24 mouse cellular contexts compared by ENCODE assay signal in the genomic region with DNA sequence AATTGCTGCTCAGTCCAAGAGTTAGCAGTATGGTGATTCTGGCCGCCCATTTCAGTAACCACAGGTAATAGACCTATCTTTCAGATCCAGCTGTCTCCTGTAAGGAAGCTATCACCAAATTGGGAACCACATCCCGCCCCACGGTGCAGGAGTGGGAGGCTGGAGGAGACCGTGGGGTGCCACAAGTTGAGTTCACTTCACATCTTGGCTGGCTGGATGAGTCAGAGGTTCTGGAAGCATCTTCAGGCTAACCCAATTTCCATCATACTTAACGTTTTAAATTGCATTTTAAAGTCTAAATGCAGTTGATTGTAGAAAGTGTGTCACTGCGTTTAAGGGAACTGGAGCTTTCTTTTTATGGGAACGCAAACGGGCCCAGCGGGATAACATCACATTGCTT.
DNase-seq lines count a peak whose midpoint lies in the region; ATAC-seq and TF ChIP-seq lines count a peak whose summit lies in the region.
"Had no signal": no experiment of that assay in that cellular context is flagged by ENCODE, and none has a peak within 500 bp of the region (broad histone marks: within the 10 kb centered on the region; RNA-seq: fewer than 3 reads in every experiment).

No protein-coding gene starts in this region.

- H3K36me3 ChIP-seq in midbrain, embryonic 11.5 days (ENCODE audit: control insufficient read depth, insufficient read depth, low read length): no peaks in the 10 kb centered on the region
- H3K36me3 ChIP-seq in midbrain, embryonic 15.5 days (replicated peaks): no peaks in the 10 kb centered on the region
- H3K36me3 ChIP-seq: embryonic facial prominence, embryonic 15.5 days; heart, embryonic 10.5 days; hindbrain, embryonic 15.5 days; midbrain, embryonic 12.5 days; stomach, embryonic 15.5 days had no signal

- no peak overlapping the region for H3K27ac ChIP-seq in midbrain, embryonic 11.5 days (ENCODE audit: low read depth, low read length)
- no peak overlapping the region for H3K27ac ChIP-seq in midbrain, embryonic 15.5 days
- H3K27ac ChIP-seq in left cerebral cortex, adult 2 months: no peak overlapping the region
- H3K27ac ChIP-seq: embryonic facial prominence, embryonic 15.5 days; gastrocnemius, adult 2 months; heart, embryonic 10.5 days; hindbrain, embryonic 15.5 days; midbrain, embryonic 12.5 days; stomach, embryonic 15.5 days had no signal

- no peak overlapping the region for H3K4me2 ChIP-seq in midbrain, embryonic 11.5 days
- no peak overlapping the region for H3K4me2 ChIP-seq in midbrain, embryonic 15.5 days
- H3K4me2 ChIP-seq: embryonic facial prominence, embryonic 15.5 days; hindbrain, embryonic 15.5 days; midbrain, embryonic 12.5 days; stomach, embryonic 15.5 days had no signal

- 84% methylated on average over 9 of the region's 9 CpGs for WGBS in midbrain, embryonic 11.5 days
- 84% methylated on average over 9 of the region's 9 CpGs for WGBS in midbrain, embryonic 15.5 days
- WGBS in lung, adult 2 months: 78% methylated on average over 9 of the region's 9 CpGs

- no peak for TF ChIP-seq CTCF in left cerebral cortex, adult 2 months (IDR thresholded peaks at IDR 0.05)
- TF ChIP-seq CTCF in lung, adult 2 months (IDR thresholded peaks at IDR 0.05; ENCODE audit: insufficient read depth, low read length): no peak

- peak; percentile 72 for DNase-seq in midbrain, embryonic 11.5 days (ENCODE audit: low spot score, missing footprints)
- DNase-seq in left cerebral cortex, adult 2 months (ENCODE audit: extremely low spot score in 1 of 2, low spot score in 2 of 2): peak; percentile 53 to 59
- peak; percentile 63 to 69 for DNase-seq in right cerebral cortex, adult 2 months (ENCODE audit: low spot score in 2 of 2)
- no peak for DNase-seq in lung, adult 2 months
- no peak for DNase-seq in gastrocnemius, postnatal 25 days
- no peak for DNase-seq in thymus, postnatal 10 days (ENCODE audit: low spot score in 2 of 2)
- DNase-seq: adrenal gland, postnatal 36 days; cerebellum, adult 11 months; cerebellum, adult 9-11 months; gastrocnemius, adult 2 months; heart, postnatal 4 days; kidney, adult 2 months; kidney, postnatal 10 days; thymus, adult 2 months had no signal

- H3K27me3 ChIP-seq in midbrain, embryonic 11.5 days (ENCODE audit: control insufficient read depth, insufficient read depth, low read length): no peaks in the 10 kb centered on the region
- H3K27me3 ChIP-seq in midbrain, embryonic 15.5 days (replicated peaks): no peaks in the 10 kb centered on the region
- H3K27me3 ChIP-seq: embryonic facial prominence, embryonic 15.5 days; hindbrain, embryonic 15.5 days; midbrain, embryonic 12.5 days; Patski; stomach, embryonic 15.5 days had no signal

- ATAC-seq in midbrain, embryonic 11.5 days (ENCODE audit: low FRiP score): no peak
- ATAC-seq in midbrain, embryonic 15.5 days (replicated peaks): no peak
- no peak for ATAC-seq in CD4-positive, CD25-positive, alpha-beta regulatory T cell, adult 4 months
- ATAC-seq: forebrain, embryonic 16.5 days; lung, postnatal 0 days; Patski had no signal

- no peak overlapping the region for H3K4me3 ChIP-seq in midbrain, embryonic 11.5 days (ENCODE audit: low read depth, low read length)
- no peak overlapping the region for H3K4me3 ChIP-seq in midbrain, embryonic 15.5 days
- H3K4me3 ChIP-seq in left cerebral cortex, adult 2 months: no peak overlapping the region
- H3K4me3 ChIP-seq in lung, adult 2 months (replicated peaks; ENCODE audit: extremely low read depth, low read depth, low read length): no peak overlapping the region
- H3K4me3 ChIP-seq: embryonic facial prominence, embryonic 15.5 days; gastrocnemius, adult 2 months; heart, embryonic 10.5 days; hindbrain, embryonic 15.5 days; midbrain, embryonic 12.5 days; stomach, embryonic 15.5 days had no signal

- intact Hi-C loops in left cerebral cortex, adult 2 months (cut with DNase I): no loop called here

- TF ChIP-seq POLR2A in lung, adult 2 months (IDR thresholded peaks at IDR 0.05; ENCODE audit: borderline replicate concordance, extremely low read depth, low read depth, low read length): no peak

- no peak overlapping the region for H3K9ac ChIP-seq in midbrain, embryonic 11.5 days (ENCODE audit: low read length)
- no peak overlapping the region for H3K9ac ChIP-seq in midbrain, embryonic 15.5 days
- H3K9ac ChIP-seq: embryonic facial prominence, embryonic 15.5 days; hindbrain, embryonic 15.5 days; midbrain, embryonic 12.5 days; stomach, embryonic 15.5 days had no signal

- H3K4me1 ChIP-seq in midbrain, embryonic 11.5 days (ENCODE audit: control insufficient read depth, insufficient read depth, low read length): no peaks in the 10 kb centered on the region
- H3K4me1 ChIP-seq in midbrain, embryonic 15.5 days: peaks cover 4% of the 10 kb centered on the region
- no peaks in the 10 kb centered on the region for H3K4me1 ChIP-seq in lung, adult 2 months (ENCODE audit: control insufficient read depth, insufficient read depth, low read length)
- H3K4me1 ChIP-seq: embryonic facial prominence, embryonic 15.5 days; heart, embryonic 10.5 days; midbrain, embryonic 12.5 days; stomach, embryonic 15.5 days had no signal

- no peaks in the 10 kb centered on the region for H3K9me3 ChIP-seq in midbrain, embryonic 11.5 days (ENCODE audit: control insufficient read depth, low read length)
- no peaks in the 10 kb centered on the region for H3K9me3 ChIP-seq in midbrain, embryonic 15.5 days
- H3K9me3 ChIP-seq: embryonic facial prominence, embryonic 15.5 days; hindbrain, embryonic 15.5 days; midbrain, embryonic 12.5 days; stomach, embryonic 15.5 days had no signal

Comparison
In these comparisons a context has a peak if more than half of its experiments do, and no peak if none do; other contexts are left out.
1. DNase-seq: peak in midbrain, embryonic 11.5 days (single experiment), left cerebral cortex, adult 2 months (2 of 2) and right cerebral cortex, adult 2 months (2 of 2); none in lung, adult 2 months (single experiment), gastrocnemius, postnatal 25 days (single experiment) and thymus, postnatal 10 days (0 of 2).